Mouse (Mus musculus): ENCODE results near the gene Nme4. TPM values are rescaled to one million over a fixed set of nuclear protein-coding genes. Genes with fewer than 3 reads are reported as not detected.
"Not testable (repeated sequence)": the region's sequence is repeated elsewhere in the genome, so short reads cannot be mapped to it uniquely, and the experiment has no call there.

The Nme4 gene
- polyA plus RNA-seq, 1 experiment from 2014 or later = 96.7 TPM

DNA sequence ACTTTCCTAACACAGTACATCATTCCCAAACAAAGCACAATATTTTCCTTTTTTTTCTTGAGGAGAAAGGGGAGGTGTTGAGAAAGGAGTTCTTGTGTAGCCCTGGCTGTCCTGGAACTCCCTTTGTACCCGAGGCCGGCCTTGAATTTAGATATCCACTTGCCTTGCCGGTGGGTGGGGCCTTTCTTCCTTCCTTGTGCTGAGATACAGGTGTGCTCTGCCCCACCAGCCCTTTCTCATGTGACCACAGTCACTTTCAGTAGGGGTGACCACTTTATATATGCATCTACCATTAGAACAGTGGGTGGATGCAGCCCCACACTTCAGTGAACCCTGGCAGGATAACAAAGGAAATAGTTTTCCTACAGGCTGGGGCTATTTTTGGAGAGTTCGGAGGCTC lies 16.3 kb upstream of the Nme4 start:
- no peak overlapping the region for H3K4me2 ChIP-seq (replicated peaks)
- peaks cover 27% of the 10 kb centered on the region for H3K4me1 ChIP-seq (replicated peaks)
- H3K36me3 ChIP-seq = no peaks in the 10 kb centered on the region
- no peak for ATAC-seq
- no peak overlapping the region for H3K27ac ChIP-seq
- H3K27me3 ChIP-seq (replicated peaks) = peaks cover 52% of the 10 kb centered on the region
- no peak overlapping the region for H3K9ac ChIP-seq
- H3K4me3 ChIP-seq (replicated peaks) = no peak overlapping the region
- no peaks in the 10 kb centered on the region for H3K9me3 ChIP-seq
- 20% methylated on average over 4 of the region's 4 CpGs for WGBS

GRCm38 (mm10) chr17:26111024-26111423 lies 15.6 kb upstream of the Nme4 start:
- peaks cover 24% of the 10 kb centered on the region for H3K4me1 ChIP-seq (replicated peaks)
- H3K9me3 ChIP-seq = no peaks in the 10 kb centered on the region
- no peak overlapping the region for H3K9ac ChIP-seq
- WGBS = 17% methylated on average over 4 of the region's 4 CpGs
- H3K4me2 ChIP-seq (replicated peaks) = no peak overlapping the region
- H3K36me3 ChIP-seq = no peaks in the 10 kb centered on the region
- no peak for ATAC-seq
- H3K27me3 ChIP-seq (replicated peaks) = peaks cover 49% of the 10 kb centered on the region
- no peak overlapping the region for H3K4me3 ChIP-seq (replicated peaks)
- no peak overlapping the region for H3K27ac ChIP-seq

GRCm38 (mm10) chr17:26110156-26110555 lies 14.8 kb upstream of the Nme4 start:
- Histone ChIP-seq H3K27me3 (replicated peaks) (peaks cover 41% of the 10 kb centered on the region), H3K27ac (no peak overlapping the region), H3K4me1 (replicated peaks) (peaks cover 15% of the 10 kb centered on the region), H3K9ac (no peak overlapping the region), H3K9me3 (no peaks in the 10 kb centered on the region), H3K4me2 (replicated peaks) (no peak overlapping the region), H3K4me3 (replicated peaks) (no peak overlapping the region), H3K36me3 (no peaks in the 10 kb centered on the region)
- 45% methylated on average over 4 of the region's 4 CpGs for WGBS
- ATAC-seq = no peak

GRCm38 (mm10) chr17:26105619-26106018 lies 10.2 kb upstream of the Nme4 start:
- H3K9me3 ChIP-seq = no peaks in the 10 kb centered on the region
- H3K27me3 ChIP-seq (replicated peaks) = peaks cover under 1% of the 10 kb centered on the region; the same call in 1 of the 2 replicates
- H3K4me3 ChIP-seq (replicated peaks) = no peak overlapping the region
- H3K4me1 ChIP-seq (replicated peaks) = no peaks in the 10 kb centered on the region
- no peak overlapping the region for H3K4me2 ChIP-seq (replicated peaks)
- no peak overlapping the region for H3K9ac ChIP-seq
- 69% methylated on average over 4 of the region's 4 CpGs for WGBS
- ATAC-seq = no peak
- H3K27ac ChIP-seq = no peak overlapping the region
- no peaks in the 10 kb centered on the region for H3K36me3 ChIP-seq

DNA sequence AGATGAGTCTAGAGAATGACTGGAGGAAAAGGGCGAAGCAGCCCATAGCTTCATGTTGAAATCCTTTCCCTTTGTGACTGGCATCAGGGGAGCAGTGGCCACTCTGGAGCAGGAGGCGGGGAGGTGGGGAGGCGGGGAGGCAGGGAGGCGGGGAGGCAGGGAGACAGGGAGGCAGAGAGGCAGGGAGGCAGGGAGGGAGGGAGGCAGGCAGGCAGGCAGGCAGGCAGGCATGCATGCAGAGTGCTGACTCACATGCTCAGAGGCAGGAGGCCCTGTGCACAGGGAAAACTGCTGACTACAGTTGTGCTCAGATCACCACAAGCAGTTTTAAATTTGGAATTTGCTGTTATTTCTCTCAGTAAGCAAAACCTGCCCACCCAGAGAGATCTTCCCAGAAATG lies 6.1 kb upstream of the Nme4 start:
- Histone ChIP-seq H3K9ac (no peak overlapping the region), H3K27me3 (replicated peaks) (no peaks in the 10 kb centered on the region), H3K4me1 (replicated peaks) (no peaks in the 10 kb centered on the region), H3K9me3 (no peaks in the 10 kb centered on the region), H3K4me2 (replicated peaks) (no peak overlapping the region), H3K36me3 (no peaks in the 10 kb centered on the region), H3K4me3 (replicated peaks) (no peak overlapping the region), H3K27ac (no peak overlapping the region)
- ATAC-seq = peak; percentile 53; the same call in 1 of the 2 replicates
- WGBS = 39% methylated on average over 4 of the region's 4 CpGs

GRCm38 (mm10) chr17:26100166-26100565 lies 4.8 kb upstream of the Nme4 start:
- 45% methylated on average over 2 of the region's 2 CpGs for WGBS
- H3K36me3 ChIP-seq = no peaks in the 10 kb centered on the region
- H3K4me3 ChIP-seq (replicated peaks) = no peak overlapping the region
- no peak overlapping the region for H3K9ac ChIP-seq
- H3K27me3 ChIP-seq (replicated peaks) = no peaks in the 10 kb centered on the region
- H3K27ac ChIP-seq = no peak overlapping the region
- H3K4me2 ChIP-seq (replicated peaks) = no peak overlapping the region
- no peak for ATAC-seq
- no peaks in the 10 kb centered on the region for H3K9me3 ChIP-seq
- no peaks in the 10 kb centered on the region for H3K4me1 ChIP-seq (replicated peaks)

- not testable (repeated sequence) for H3K27me3 ChIP-seq (replicated peaks); H3K36me3 ChIP-seq; H3K4me2 ChIP-seq (replicated peaks); H3K4me1 ChIP-seq (replicated peaks); ATAC-seq; H3K4me3 ChIP-seq (replicated peaks); H3K9me3 ChIP-seq; H3K27ac ChIP-seq; H3K9ac ChIP-seq
- 69% methylated on average over 3 of the region's 3 CpGs for WGBS
Observed at GRCm38 (mm10) chr17:26099316-26099715, 3.9 kb upstream of the Nme4 start.

- H3K27me3 ChIP-seq (replicated peaks) = no peaks in the 10 kb centered on the region
- no peak overlapping the region for H3K27ac ChIP-seq
- no peaks in the 10 kb centered on the region for H3K36me3 ChIP-seq
- H3K4me2 ChIP-seq (replicated peaks) = no peak overlapping the region
- H3K9me3 ChIP-seq = no peaks in the 10 kb centered on the region
- no peak overlapping the region for H3K4me3 ChIP-seq (replicated peaks)
- H3K4me1 ChIP-seq (replicated peaks) = 0 out of 2 replicates have a peak, but pooled peaks cover 5% of the 10 kb centered on the region
- no peak for ATAC-seq
- WGBS = 92% methylated on average over 7 of the region's 7 CpGs
- no peak overlapping the region for H3K9ac ChIP-seq
Observed at GRCm38 (mm10) chr17:26098461-26098860, 3.1 kb upstream of the Nme4 start.

DNA sequence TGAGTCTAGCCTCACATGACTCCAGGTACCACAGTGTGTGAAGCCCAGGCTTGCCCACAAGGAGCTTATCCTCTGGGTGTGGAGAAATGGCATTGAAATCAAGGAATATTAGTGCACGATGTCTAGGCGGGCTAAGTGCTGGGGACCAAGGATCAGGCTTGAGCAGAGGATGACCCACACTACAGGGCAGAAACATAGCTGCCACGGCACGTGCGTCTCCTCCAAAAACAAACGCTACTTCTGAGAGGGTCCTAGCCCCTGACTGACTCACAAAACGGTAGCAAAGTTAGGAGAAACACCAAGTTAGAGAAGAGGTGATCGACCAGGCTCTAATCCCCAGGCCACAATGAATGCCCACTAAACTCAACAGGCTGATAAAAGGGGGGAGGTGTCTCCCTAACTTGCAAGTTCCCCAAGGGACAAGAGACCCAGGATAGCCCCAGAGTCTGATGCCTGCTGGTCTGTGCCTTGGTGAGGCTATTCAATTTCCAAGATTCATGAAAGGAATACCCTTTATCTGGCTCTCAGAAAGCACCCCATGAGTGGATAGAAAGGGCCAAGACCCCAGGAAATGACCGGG lies 781 bp downstream of the Nme4 start:
- ATAC-seq = no peak
- H3K4me2 ChIP-seq (replicated peaks) = peak overlapping the region; percentile 85
- H3K4me3 ChIP-seq (replicated peaks) = peak overlapping the region; percentile 76
- H3K27ac ChIP-seq = peak overlapping the region; percentile 73
- 22% methylated on average over 9 of the region's 9 CpGs for WGBS
- no peaks in the 10 kb centered on the region for H3K27me3 ChIP-seq (replicated peaks)
- no peaks in the 10 kb centered on the region for H3K9me3 ChIP-seq
- H3K36me3 ChIP-seq = peaks cover 4% of the 10 kb centered on the region; the same call in 1 of the 2 replicates
- 0 out of 2 replicates have a peak, but pooled peaks cover 6% of the 10 kb centered on the region for H3K4me1 ChIP-seq (replicated peaks)
- H3K9ac ChIP-seq = peak overlapping the region; percentile 91

DNA sequence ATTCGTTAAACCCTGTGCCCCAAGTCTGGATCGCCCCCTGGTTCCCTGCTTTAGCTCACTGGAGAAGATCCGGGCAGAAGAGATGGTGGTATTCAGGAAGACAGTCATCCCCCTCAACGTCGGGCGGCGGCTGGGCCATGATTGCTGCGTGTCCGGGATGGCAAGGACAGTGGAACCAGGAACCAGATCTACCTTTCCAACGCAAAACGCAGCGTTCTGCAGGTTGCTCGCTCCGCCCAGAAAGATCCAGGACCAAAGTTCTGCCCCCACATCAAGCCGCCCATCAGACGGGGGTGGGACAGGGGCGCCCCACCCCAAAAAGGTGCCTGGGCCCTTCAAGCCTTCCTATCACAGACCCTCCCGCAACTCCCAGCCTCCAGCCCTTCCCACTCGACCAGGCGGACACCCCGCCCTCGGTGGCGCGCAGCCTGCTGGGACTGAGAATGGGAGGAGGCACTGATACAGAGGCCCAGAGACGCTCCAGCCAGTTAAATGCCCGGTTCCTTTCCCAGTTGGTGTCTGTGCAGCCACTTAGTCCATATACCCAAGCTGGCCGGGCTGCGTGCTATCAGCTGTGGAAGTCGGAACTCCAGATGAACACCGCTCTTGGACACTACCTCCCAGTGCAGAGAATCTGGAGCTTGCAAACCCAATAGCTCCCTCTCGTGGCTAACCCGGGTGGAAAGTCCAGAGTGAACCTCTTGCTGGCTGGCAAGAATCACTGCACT lies 5.3 kb downstream of the Nme4 start, which contains the start of gene Decr2:
Decr2 (minus strand) TSS at position 433 of the 728 bp plus-strand sequence.
- Histone ChIP-seq H3K36me3 (peaks cover 4% of the 10 kb centered on the region; the same call in 1 of the 2 replicates), H3K4me1 (replicated peaks) (0 out of 2 replicates have a peak, but pooled peaks cover 10% of the 10 kb centered on the region), H3K4me2 (replicated peaks) (peak within 1 kb of the TSS; percentile 77), H3K9me3 (no peaks in the 10 kb centered on the region), H3K4me3 (replicated peaks) (peak within 1 kb of the TSS; percentile 45), H3K9ac (peak within 1 kb of the TSS; percentile 57), H3K27ac (peak within 1 kb of the TSS; percentile 91), H3K27me3 (replicated peaks) (no peaks in the 10 kb centered on the region)
- WGBS = 2% methylated on average over 32 of the region's 32 CpGs
- peak; percentile 97 for ATAC-seq

DNA sequence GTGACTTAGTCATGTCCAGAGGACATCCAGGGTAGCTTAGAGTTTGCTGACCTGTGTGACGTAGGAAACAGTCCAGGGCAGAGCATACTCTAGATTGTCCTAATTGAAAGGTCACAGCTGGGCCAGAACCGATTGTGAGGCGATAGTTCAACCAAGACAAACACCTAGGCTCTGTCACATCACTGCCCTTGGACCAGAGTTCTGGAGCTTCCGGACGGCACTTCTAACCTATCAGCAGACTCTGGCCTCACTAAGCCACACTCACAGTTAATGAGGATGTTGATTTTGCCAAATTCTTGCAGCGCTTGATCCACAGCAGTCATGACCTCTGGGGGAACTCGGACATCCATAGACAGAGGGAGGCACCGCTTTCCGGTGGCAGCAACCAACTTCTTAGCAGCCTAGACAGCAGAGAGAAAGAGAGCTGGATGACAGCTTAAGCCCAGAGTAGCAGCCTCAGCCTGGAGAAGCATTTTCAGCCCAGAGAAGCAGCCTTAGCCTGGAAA lies 8.3 kb downstream of the Nme4 start:
- Histone ChIP-seq H3K4me2 (replicated peaks) (no peak overlapping the region), H3K4me3 (replicated peaks) (no peak overlapping the region), H3K27ac (no peak overlapping the region), H3K4me1 (replicated peaks) (0 out of 2 replicates have a peak, but pooled peaks cover 5% of the 10 kb centered on the region), H3K9ac (no peak overlapping the region), H3K9me3 (no peaks in the 10 kb centered on the region), H3K27me3 (replicated peaks) (no peaks in the 10 kb centered on the region), H3K36me3 (peaks cover 1% of the 10 kb centered on the region; the same call in 1 of the 2 replicates)
- 90% methylated on average over 9 of the region's 9 CpGs for WGBS
- no peak for ATAC-seq

- Histone ChIP-seq H3K9ac (no peak overlapping the region), H3K4me3 (replicated peaks) (no peak overlapping the region), H3K27ac (no peak overlapping the region), H3K4me2 (replicated peaks) (no peak overlapping the region), H3K9me3 (no peaks in the 10 kb centered on the region), H3K27me3 (replicated peaks) (no peaks in the 10 kb centered on the region), H3K36me3 (no peaks in the 10 kb centered on the region), H3K4me1 (replicated peaks) (no peaks in the 10 kb centered on the region)
- ATAC-seq = no peak
- WGBS = 41% methylated on average over 2 of the region's 2 CpGs
Observed at GRCm38 (mm10) chr17:26080867-26081266, 14.5 kb downstream of the Nme4 start.

Data from intestine, embryonic 15.5 days (tissue).